Mouse (Mus musculus) testis, adult 2 months (tissue): ENCODE measurements at regions not wholly inside any gene's neighbourhood (a gene's known extent, or its start where the extent isn't known, plus 50 kb on each side); places are given as distances from the start of the nearest gene placed in this dataset.

Experiments
- H3K27ac ChIP-seq: fragments of 200-500 bp; 2 replicates; pipeline ENCODE4 v1.5.1; 2012; ENCODE audit warnings: low read depth, low read length; ENCODE audit not compliant: control insufficient read depth, insufficient read depth
- H3K27me3 ChIP-seq: fragments of 200-500 bp; 2 replicates; pipeline ENCODE4 v1.6.1; 2012; ENCODE audit warnings: mild to moderate bottlenecking, low read length, moderate library complexity; ENCODE audit not compliant: control insufficient read depth, insufficient read depth
- H3K36me3 ChIP-seq: fragments of 200-500 bp; 2 replicates; pipeline ENCODE4 v1.6.1; 2012; ENCODE audit warnings: mild to moderate bottlenecking, low read length; ENCODE audit not compliant: control insufficient read depth, insufficient read depth
- H3K4me1 ChIP-seq: fragments of 200-500 bp; 2 replicates; pipeline ENCODE4 v1.6.1; 2012; ENCODE audit warnings: low read length; ENCODE audit not compliant: control insufficient read depth, insufficient read depth
- H3K4me3 ChIP-seq: fragments of 200-500 bp; 2 replicates; pipeline ENCODE4 v1.5.1; 2012; ENCODE audit warnings: low read depth, mild to moderate bottlenecking, low read length, moderate library complexity, mixed read lengths; ENCODE audit not compliant: control insufficient read depth
- CTCF ChIP-seq: fragments of 200-500 bp; IDR thresholded peaks from 2 replicates; pipeline ENCODE4 v1.5.1; 2012; ENCODE audit warnings: low read depth, mild to moderate bottlenecking, inconsistent platforms, low read length, moderate library complexity; ENCODE audit not compliant: control insufficient read depth, insufficient read depth, insufficient replicate concordance
- POLR2A ChIP-seq: fragments of 200-500 bp; IDR thresholded peaks from 2 replicates; pipeline ENCODE4 v1.6.1; 2012; ENCODE audit warnings: low read depth, mild to moderate bottlenecking, inconsistent platforms, low read length, moderate library complexity; ENCODE audit not compliant: control insufficient read depth

DNA sequence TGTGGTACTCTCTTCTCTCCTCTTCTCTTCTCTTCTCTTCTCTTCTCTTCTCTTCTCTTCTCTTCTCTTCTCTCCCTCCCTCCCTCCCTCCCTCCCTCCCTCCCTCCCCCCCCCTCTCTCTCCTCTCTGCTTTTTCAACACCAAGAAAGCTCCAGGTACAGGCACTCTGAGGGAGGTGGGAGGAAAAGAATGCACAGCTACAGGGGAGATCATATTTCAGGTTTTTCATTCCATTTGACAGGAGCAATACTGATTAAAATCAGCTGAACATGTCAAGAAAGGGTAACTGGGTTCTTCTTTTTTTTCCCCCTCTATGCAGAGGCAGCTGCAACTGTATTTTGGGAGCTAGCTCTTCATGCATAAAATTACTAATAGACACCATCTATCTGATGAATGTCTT is 368.8 kb upstream of the Rack1 start:
- no peak for TF ChIP-seq CTCF
- TF ChIP-seq POLR2A: no peak

DNA sequence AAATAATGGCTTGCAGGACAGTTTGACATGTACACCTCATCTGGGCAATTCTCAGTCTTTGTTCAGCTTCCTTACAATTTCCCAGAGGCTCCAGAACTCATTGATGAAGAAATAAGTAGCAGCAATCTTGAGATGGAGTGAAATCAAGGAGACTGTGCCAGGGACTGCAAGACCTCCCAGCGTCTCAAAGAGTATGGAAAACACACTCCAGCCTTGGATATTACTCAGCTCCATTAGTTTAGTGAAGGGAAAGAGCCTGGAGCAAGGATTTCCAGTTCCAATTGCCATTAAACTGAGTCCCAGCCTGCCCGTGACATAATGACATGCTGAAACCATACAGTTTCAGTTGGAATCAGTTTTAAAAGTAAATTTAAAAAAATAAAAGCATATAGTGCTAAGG is 372.7 kb upstream of the Rack1 start:
- H3K4me1 ChIP-seq: no peaks in the 10 kb centered on the region
- no peaks in the 10 kb centered on the region for H3K27me3 ChIP-seq
- H3K36me3 ChIP-seq: no peaks in the 10 kb centered on the region
- TF ChIP-seq CTCF (no peak), POLR2A (no peak)
- no peak overlapping the region for H3K4me3 ChIP-seq
- no peak overlapping the region for H3K27ac ChIP-seq

More for the DNA sequence above, 368.8 kb upstream of the Rack1 start:
- H3K27ac ChIP-seq: no peak overlapping the region
- H3K27me3 ChIP-seq: no peaks in the 10 kb centered on the region
- no peaks in the 10 kb centered on the region for H3K36me3 ChIP-seq
- no peak overlapping the region for H3K4me3 ChIP-seq
- no peaks in the 10 kb centered on the region for H3K4me1 ChIP-seq

DNA sequence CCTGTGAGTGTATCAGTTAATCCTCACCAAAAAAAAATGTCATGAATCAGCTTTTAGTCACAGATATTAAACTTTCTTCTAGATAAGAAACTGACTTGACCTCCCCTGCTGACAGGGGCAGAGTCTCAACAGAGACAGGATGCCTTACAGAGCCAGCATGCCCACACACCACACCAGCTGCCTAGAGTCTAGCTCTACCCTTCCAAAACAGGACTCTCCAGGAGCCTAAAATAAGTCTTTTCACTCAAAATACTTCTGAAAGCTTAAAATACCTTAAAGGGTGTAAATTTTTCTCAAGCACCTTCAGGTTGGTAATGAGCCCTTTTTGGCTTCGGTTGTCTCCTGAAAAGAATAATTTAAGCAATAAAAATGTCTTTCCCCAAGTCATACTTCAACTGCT is 373.7 kb upstream of the Rack1 start:
- no peak overlapping the region for H3K4me3 ChIP-seq
- H3K27ac ChIP-seq: no peak overlapping the region
- H3K36me3 ChIP-seq: no peaks in the 10 kb centered on the region
- H3K4me1 ChIP-seq: no peaks in the 10 kb centered on the region
- no peaks in the 10 kb centered on the region for H3K27me3 ChIP-seq
- TF ChIP-seq POLR2A (no peak), CTCF (no peak)

GRCm38 (mm10) chr11:48418066-48418756 is 381.9 kb upstream of the Rack1 start:
- no peak overlapping the region for H3K27ac ChIP-seq
- no peak overlapping the region for H3K4me3 ChIP-seq
- TF ChIP-seq POLR2A (no peak), CTCF (no peak)
- H3K36me3 ChIP-seq: no peaks in the 10 kb centered on the region
- H3K27me3 ChIP-seq: no peaks in the 10 kb centered on the region
- H3K4me1 ChIP-seq: no peaks in the 10 kb centered on the region

DNA sequence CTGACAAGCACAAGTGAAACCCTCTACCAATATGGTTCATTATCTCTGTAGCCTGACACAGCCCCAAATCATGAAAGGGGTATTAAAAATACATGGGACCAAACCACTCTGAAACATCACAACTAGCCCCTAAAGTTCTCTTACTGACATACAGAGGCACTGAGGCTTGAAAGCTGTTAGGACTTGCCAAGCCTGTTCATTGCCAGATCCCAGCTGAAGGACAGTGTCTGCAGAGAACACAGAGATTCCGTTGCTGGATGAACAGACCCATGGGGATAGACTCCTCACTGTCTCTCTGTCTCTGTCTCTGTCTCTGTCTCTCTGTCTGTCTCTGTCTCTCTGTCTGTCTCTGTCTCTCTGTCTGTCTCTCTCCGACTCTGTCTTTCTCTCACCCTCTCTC is 382.5 kb upstream of the Rack1 start:
- Histone ChIP-seq H3K4me1 (no peaks in the 10 kb centered on the region), H3K36me3 (no peaks in the 10 kb centered on the region), H3K4me3 (no peak overlapping the region), H3K27ac (no peak overlapping the region), H3K27me3 (no peaks in the 10 kb centered on the region)
- no peak for TF ChIP-seq POLR2A
- TF ChIP-seq CTCF: no peak

- H3K4me3 ChIP-seq: no peak overlapping the region
- no peak overlapping the region for H3K27ac ChIP-seq
- TF ChIP-seq POLR2A (no peak), CTCF (no peak)
- no peaks in the 10 kb centered on the region for H3K4me1 ChIP-seq
- H3K27me3 ChIP-seq: no peaks in the 10 kb centered on the region
- no peaks in the 10 kb centered on the region for H3K36me3 ChIP-seq
These were observed 402.1 kb upstream of the Rack1 start for GRCm38 (mm10) chr11:48398032-48398431.

GRCm38 (mm10) chr11:48381489-48381888 is 392.7 kb upstream of the Sgcd start:
- Histone ChIP-seq H3K27me3 (no peaks in the 10 kb centered on the region), H3K27ac (no peak overlapping the region), H3K4me1 (no peaks in the 10 kb centered on the region), H3K4me3 (no peak overlapping the region), H3K36me3 (no peaks in the 10 kb centered on the region)
- TF ChIP-seq POLR2A (no peak), CTCF (no peak)

DNA sequence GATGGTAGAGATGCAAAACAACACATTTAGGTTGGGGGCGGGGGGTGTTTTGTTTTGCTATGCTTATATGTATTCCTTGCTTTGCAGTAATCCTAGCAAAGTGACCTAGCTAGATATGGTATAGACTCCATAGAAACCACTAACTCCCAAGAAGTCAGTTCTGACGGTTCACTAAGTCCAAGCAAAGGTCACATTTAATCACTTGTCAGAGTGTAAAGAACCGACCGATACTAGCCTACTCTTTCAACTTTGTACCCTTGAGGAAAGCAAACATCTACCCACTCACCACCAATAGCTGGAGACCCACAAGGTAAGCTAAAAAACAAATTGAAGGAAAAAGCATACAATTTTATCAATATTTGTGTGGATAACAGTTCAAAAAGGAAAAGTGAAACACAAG is 389.3 kb upstream of the Sgcd start:
- no peaks in the 10 kb centered on the region for H3K27me3 ChIP-seq

More for the DNA sequence above, 389.3 kb upstream of the Sgcd start:
- H3K4me1 ChIP-seq: no peaks in the 10 kb centered on the region
- H3K27ac ChIP-seq: no peak overlapping the region
- no peak overlapping the region for H3K4me3 ChIP-seq
- no peaks in the 10 kb centered on the region for H3K36me3 ChIP-seq
- TF ChIP-seq POLR2A (no peak), CTCF (no peak)
